Mouse (Mus musculus) cerebellum, adult 2 months (tissue): Measurements from ENCODE around the gene Rbm6.

Source experiments
- CTCF ChIP-seq: fragments of 200-500 bp; IDR thresholded peaks from 2 replicates; pipeline ENCODE4 v1.5.1; 2011; ENCODE audit warnings: low read depth, mild to moderate bottlenecking, control low read depth, low read length, moderate library complexity, borderline replicate concordance; ENCODE audit not compliant: insufficient read depth
- POLR2A ChIP-seq: fragments of 200-500 bp; IDR thresholded peaks from 2 replicates; pipeline ENCODE4 v1.6.1; 2011; ENCODE audit warnings: low read length, control low read depth, borderline replicate concordance; ENCODE audit not compliant: insufficient read depth

- no peak for TF ChIP-seq CTCF
- TF ChIP-seq POLR2A, result peak; percentile 96
Observed at GRCm38 (mm10) chr9:107872350-107873098, 513 bp downstream of the Rbm6 start.
